Mouse (Mus musculus): Measurements from ENCODE around the gene Rab1b.
"Not testable (repeated sequence)": the region's sequence is repeated elsewhere in the genome, so short reads cannot be mapped to it uniquely, and the experiment has no call there.

Gene Rab1b

DNA sequence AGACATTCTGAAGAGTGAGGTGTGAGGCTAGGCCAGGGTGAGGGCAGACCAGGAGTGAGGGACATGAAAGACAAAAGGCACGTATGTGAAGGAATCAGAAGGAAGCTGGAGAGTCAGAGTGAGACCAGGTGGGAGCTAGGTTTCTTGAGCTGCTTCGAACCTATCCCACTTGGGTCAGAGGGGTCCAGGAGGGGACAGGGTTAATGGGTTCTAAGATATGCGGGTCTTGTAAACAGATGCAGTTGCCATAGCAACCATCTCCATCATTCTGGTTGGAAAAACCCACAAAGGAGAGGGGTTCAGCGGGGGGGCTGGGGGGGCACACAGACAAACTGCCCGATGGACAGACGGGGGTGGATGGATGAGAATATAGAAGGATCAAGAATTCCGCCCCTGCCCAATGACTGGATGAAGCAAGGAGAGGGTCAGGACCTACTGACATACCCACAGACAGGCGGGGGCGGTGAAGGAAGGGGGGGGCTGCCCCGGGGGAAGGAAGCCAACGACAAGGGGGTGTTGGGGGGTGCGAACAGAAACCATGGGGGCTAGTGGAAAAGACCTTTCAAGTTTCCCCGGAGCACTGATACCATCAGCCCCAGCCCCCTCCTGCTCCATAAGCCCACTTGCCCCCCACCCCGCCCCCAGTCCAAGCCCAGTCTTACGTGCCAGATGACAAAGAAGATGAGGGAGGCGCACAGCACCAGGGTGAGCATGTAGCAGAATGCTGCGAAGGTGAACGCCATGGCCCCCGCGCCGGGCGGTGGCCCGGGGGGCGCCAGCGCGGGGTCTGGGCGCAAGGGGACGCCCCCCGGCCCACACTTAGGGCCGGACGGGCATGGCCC, 9.1 kb downstream of the Rab1b start:
- DNase-seq (ENCODE audit: low read depth, low spot score): no peak

GRCm38 (mm10) chr19:5095887-5096474, 10.9 kb downstream of the Rab1b start:
- DNase-seq (ENCODE audit: low read depth, low spot score): no peak

GRCm38 (mm10) chr19:5094746-5095417, 12.0 kb downstream of the Rab1b start:
- no peak for DNase-seq (ENCODE audit: low read depth, low spot score)

- DNase-seq (ENCODE audit: low read depth, low spot score): peak; percentile 91
These were observed 12.6 kb downstream of the Rab1b start for GRCm38 (mm10) chr19:5094243-5094632.

GRCm38 (mm10) chr19:5093481-5094242, 13.2 kb downstream of the Rab1b start:
- DNase-seq (ENCODE audit: low read depth, low spot score): no peak

DNA sequence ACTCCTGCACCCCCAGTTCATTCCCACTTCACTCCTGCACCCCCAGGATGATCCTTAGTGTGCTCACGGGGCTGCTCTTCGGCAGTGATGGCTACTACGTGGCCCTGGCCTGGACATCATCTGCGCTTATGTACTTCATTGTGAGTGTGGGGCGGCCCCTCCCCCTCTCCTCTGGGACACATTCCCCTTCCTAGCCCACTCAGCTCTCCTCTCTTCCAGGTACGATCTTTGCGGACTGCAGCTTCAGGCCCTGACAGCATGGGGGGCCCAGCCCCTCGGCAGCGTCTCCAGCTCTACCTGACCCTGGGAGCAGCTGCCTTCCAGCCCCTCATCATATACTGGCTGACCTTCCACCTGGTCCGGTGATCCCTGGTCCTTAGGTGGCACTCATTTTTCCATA, 14.8 kb downstream of the Rab1b start:
- no peak for DNase-seq (ENCODE audit: low read depth, low spot score)

- no peak for DNase-seq (ENCODE audit: low read depth, low spot score)
These were observed 17.5 kb downstream of the Rab1b start for GRCm38 (mm10) chr19:5089324-5089723.

GRCm38 (mm10) chr19:5087884-5088728, 18.8 kb downstream of the Rab1b start, which contains the start of gene Yif1a:
Gene Yif1a (plus strand): TSS chr19:5088538.
- peak; percentile 100 for DNase-seq (ENCODE audit: low read depth, low spot score)

DNA sequence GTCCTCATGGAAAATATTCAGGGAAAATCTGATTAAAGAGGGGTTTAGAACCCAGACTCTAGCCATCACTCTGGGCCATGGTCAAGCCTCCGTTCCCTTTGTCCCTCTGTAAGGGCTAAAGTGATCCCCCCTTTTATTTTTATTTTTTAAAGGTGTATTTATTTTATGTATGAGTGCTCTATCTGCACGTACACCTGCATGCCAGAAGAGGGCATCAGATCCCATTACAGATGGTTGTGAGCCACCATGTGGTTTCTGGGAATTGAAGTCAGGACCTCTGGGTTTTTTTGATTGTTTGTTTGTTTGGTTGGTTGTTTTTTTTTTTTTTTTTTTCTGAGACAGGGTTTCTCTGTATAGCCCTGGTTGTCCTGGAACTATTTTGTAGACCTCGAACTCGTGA, 20.3 kb downstream of the Rab1b start:
- DNase-seq (ENCODE audit: low read depth, low spot score): not testable (repeated sequence)

GRCm38 (mm10) chr19:5085145-5085863, 21.6 kb downstream of the Rab1b start, which contains the start of gene Tmem151a:
Gene Tmem151a (minus strand): TSS chr19:5085531.
- no peak for DNase-seq (ENCODE audit: low read depth, low spot score)

GRCm38 (mm10) chr19:5084834-5085144, 22.1 kb downstream of the Rab1b start:
- DNase-seq (ENCODE audit: low read depth, low spot score): no peak

- no peak for DNase-seq (ENCODE audit: low read depth, low spot score)
These were observed 22.7 kb downstream of the Rab1b start for GRCm38 (mm10) chr19:5083961-5084833.

DNA sequence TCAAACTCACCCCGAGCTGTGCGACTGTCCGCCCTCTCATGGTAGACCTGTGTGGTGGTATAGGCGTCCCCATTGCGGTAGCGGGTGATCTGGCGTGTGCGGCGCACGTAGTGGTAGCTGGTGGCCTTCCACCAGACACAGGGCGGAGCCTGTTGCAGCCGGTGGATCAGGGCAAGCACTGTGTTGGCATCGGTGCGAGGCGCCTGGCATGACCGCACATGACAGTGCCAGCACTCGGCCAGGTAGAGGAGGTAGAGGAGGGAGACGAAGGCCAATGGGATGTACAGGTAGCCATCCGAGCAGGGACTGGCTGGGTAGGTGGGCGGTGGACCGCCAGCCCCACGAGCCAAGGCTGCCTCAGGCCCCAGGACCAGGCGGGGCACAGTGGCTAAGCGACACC, 24.3 kb downstream of the Rab1b start:
- no peak for DNase-seq (ENCODE audit: low read depth, low spot score)

DNA sequence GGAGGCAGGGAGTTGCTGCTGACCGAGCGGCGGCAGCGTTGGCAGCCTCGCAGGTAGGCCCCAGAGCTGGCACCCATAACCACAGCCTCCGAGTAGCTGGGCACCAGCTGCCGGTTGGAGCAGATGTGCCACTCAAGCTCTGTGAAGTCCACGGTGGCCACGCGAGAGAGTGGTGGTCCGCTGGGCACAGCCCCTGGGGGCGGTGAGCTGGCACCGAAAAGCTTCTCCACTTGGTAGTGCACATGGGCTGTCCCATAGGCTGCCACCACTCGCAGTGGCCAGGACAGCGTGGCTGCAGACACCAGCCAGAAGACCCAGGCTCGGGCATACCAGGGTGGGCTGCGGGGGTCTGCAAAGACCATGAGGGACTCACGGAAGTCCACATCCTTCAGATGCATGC, 24.9 kb downstream of the Rab1b start:
- no peak for DNase-seq (ENCODE audit: low read depth, low spot score)

GRCm38 (mm10) chr19:5079279-5079678, 27.6 kb downstream of the Rab1b start:
- no peak for DNase-seq (ENCODE audit: low read depth, low spot score)

- no peak for DNase-seq (ENCODE audit: low read depth, low spot score)
These were observed 33.4 kb downstream of the Rab1b start for GRCm38 (mm10) chr19:5073518-5073917.

- DNase-seq (ENCODE audit: low read depth, low spot score): no peak
These were observed 33.8 kb downstream of the Rab1b start for GRCm38 (mm10) chr19:5073028-5073427.

GRCm38 (mm10) chr19:5072389-5073019, 34.4 kb downstream of the Rab1b start:
- no peak for DNase-seq (ENCODE audit: low read depth, low spot score)

Data from telencephalon, adult 2 months (tissue).